Mouse (Mus musculus) liver, adult 2 months (tissue): ENCODE data around the gene Taf4.

ENCODE experiments used
- CTCF ChIP-seq: fragments of 200-500 bp; IDR thresholded peaks from 2 replicates; pipeline ENCODE4 v1.5.1; 2011; ENCODE audit warnings: low read depth, low read length, control low read depth
- POLR2A ChIP-seq: fragments of 200-500 bp; IDR thresholded peaks from 2 replicates; pipeline ENCODE4 v1.6.1; 2011; ENCODE audit warnings: low read length, control low read depth; ENCODE audit not compliant: insufficient read depth; ENCODE audit errors: extremely low read depth

DNA sequence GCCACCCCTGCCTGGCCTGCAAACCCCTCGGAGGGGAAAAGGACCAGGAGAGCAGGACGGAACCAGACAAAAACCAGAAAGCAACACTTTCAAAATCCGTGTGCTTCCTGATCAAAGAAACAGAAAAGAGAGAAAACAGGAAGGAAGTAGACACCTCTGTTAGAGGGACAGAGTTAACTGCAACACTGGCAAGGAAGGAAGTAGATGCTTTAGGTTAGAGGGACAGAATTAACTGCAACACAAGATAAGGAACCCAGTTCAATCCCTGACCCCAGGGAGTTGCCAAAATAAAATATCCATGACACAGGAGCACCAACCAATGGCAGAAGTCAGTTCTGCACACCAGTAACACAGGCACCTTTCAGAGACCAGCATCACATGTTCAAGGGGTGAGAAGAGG is 42.3 kb downstream of the Taf4 start:
- TF ChIP-seq CTCF (no peak), POLR2A (no peak)
